Mouse (Mus musculus) ES-E14 (cell line): Measurements from ENCODE around the gene Plekhh2.

Experiments
- CHD2 ChIP-seq: IDR thresholded peaks from 2 replicates; pipeline ENCODE4 v1.6.1; 2014; ENCODE audit warnings: mild to moderate bottlenecking, low read depth, low read length, inconsistent platforms
- HCFC1 ChIP-seq: IDR thresholded peaks from 2 replicates; pipeline ENCODE4 v1.6.1; 2012; ENCODE audit warnings: low read length, inconsistent platforms, borderline replicate concordance; ENCODE audit not compliant: insufficient read depth
- MAFK ChIP-seq: IDR thresholded peaks from 2 replicates; pipeline ENCODE4 v1.6.1; 2014; ENCODE audit warnings: mild to moderate bottlenecking, low read depth, low read length, inconsistent platforms; ENCODE audit not compliant: insufficient read depth
- ZC3H11A ChIP-seq: IDR thresholded peaks from 2 replicates; pipeline ENCODE4 v1.6.1; 2012; ENCODE audit warnings: low read depth, mild to moderate bottlenecking, inconsistent platforms, low read length, borderline replicate concordance
- ZNF384 ChIP-seq: IDR thresholded peaks from 2 replicates; pipeline ENCODE4 v1.6.1; 2012; ENCODE audit warnings: low read depth, low read length, inconsistent platforms

DNA sequence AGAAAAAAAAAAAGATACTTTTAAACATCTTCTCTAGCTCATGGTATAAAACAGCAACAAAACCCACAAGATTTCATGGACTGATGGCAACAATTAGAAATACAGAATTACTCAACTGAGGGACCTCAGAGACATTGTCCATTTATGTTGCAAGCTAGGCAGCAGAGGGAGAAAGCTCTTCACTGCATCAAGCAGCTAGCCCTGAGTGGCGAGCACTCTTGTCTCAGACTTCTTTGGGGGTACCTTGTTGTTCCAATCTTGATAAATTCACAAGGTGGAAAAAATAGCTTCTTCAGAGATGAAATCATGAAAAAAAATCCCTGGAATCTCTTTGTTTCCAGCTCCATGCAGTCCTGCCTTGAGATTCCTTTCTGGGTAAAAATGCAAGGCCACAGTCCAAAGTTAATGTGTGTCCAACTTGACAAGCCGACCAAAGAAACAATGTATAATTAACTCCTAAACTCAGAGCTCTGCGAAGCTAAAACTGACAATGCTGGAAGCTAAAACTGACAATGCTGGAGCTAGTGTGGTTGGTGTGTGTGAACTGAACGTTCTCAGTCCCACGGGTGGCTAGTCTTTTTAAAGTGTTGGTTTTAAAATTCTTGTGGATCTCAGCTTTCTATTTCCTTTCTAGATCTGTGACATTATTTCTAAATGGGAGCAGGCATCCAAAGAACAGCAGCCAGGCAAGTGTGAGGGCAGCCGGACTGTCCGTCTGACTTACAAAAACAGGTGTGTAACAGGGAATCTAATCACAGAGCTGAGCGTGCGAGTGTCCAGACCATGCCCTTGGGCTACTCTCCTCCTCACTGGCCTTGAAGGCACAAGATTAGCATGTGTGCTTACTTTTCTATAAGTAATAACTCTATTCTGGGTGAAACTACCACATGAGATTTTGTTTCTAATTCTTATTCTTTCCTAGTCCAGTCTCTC lies 88.6 kb downstream of the Plekhh2 start:
- TF ChIP-seq CHD2 (no peak), HCFC1 (no peak), ZC3H11A (no peak), ZNF384 (no peak), MAFK (no peak)
